Mouse (Mus musculus) brain, embryonic 14.5 days (tissue): ENCODE measurements around the gene Rcn3.

Experiments
- CTCF ChIP-seq: fragments of 200-500 bp; IDR thresholded peaks from 2 replicates; pipeline ENCODE4 v1.5.1; 2012; ENCODE audit warnings: inconsistent platforms, mild to moderate bottlenecking, moderate library complexity, borderline replicate concordance; ENCODE audit not compliant: insufficient read depth, insufficient read length; ENCODE audit errors: extremely low read depth
- POLR2A ChIP-seq: fragments of 200-500 bp; IDR thresholded peaks from 2 replicates; pipeline ENCODE4 v1.6.1; 2012; ENCODE audit warnings: mild to moderate bottlenecking, inconsistent platforms, borderline replicate concordance; ENCODE audit not compliant: poor library complexity, insufficient read depth, insufficient read length, severe bottlenecking; ENCODE audit errors: extremely low read depth

DNA sequence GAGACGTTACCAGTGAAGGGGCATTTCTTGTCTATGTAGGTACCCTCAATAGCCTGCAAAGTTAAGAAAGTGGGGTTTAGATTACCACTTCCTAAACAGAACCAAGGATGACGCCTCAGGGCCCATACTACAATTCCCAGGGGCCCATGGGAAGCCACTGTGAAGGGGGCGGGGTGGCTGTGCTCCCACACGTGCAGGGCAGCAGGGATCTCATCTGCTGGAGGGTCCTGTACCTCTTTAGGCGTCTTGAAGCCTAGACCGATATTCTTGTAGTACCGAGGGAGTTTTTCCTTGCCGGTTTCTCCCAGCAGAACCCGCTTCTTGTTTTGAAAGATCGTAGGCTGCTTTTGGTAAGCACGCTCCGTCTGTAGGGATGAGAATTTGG is 31.2 kb upstream of the Rcn3 start:
- no peak for TF ChIP-seq CTCF
- TF ChIP-seq POLR2A = no peak
